Mouse (Mus musculus): Measurements from ENCODE around the gene Dnmt3c. TPM values are rescaled to one million over a fixed set of nuclear protein-coding genes. Genes with fewer than 3 reads are reported as not detected.
"Not testable (repeated sequence)": the region's sequence is repeated elsewhere in the genome, so short reads cannot be mapped to it uniquely, and the experiment has no call there.

The Dnmt3c gene
- polyA plus RNA-seq, 1 experiment = 5.5 TPM

- TF ChIP-seq POLR2A (IDR thresholded peaks at IDR 0.05; ENCODE audit: insufficient read depth, low read length) = no peak
- TF ChIP-seq EP300 (IDR thresholded peaks at IDR 0.05; ENCODE audit: insufficient read depth, low read depth, low read length) = no peak
- H3K9me3 ChIP-seq (replicated peaks; ENCODE audit: control insufficient read depth, insufficient read depth, low read length, poor library complexity, severe bottlenecking) = no peaks in the 10 kb centered on the region
Observed at GRCm38 (mm10) chr2:153660616-153661015, 35.8 kb upstream of the Dnmt3c start.

GRCm38 (mm10) chr2:153665401-153665800, 31.1 kb upstream of the Dnmt3c start:
- H3K27me3 ChIP-seq (ENCODE audit: control insufficient read depth, insufficient read depth, low read length, poor library complexity, severe bottlenecking) = no peaks in the 10 kb centered on the region
- no peak for TF ChIP-seq CTCF (IDR thresholded peaks at IDR 0.05; ENCODE audit: low read depth, low read length)
- TF ChIP-seq POLR2A (IDR thresholded peaks at IDR 0.05; ENCODE audit: insufficient read depth, low read length) = no peak
- no peak for TF ChIP-seq EP300 (IDR thresholded peaks at IDR 0.05; ENCODE audit: insufficient read depth, low read depth, low read length)
- no peaks in the 10 kb centered on the region for H3K9me3 ChIP-seq (replicated peaks; ENCODE audit: control insufficient read depth, insufficient read depth, low read length, poor library complexity, severe bottlenecking)
- no peak overlapping the region for H3K27ac ChIP-seq (ENCODE audit: insufficient read depth, low read length)
- peaks cover 46% of the 10 kb centered on the region for H3K36me3 ChIP-seq (ENCODE audit: control insufficient read depth, insufficient read depth, low read length, poor library complexity, severe bottlenecking)
- no peaks in the 10 kb centered on the region for H3K4me1 ChIP-seq (ENCODE audit: control insufficient read depth, insufficient read depth, low read length)
- H3K4me3 ChIP-seq (ENCODE audit: low read depth, low read length) = no peak overlapping the region
- H3K9ac ChIP-seq (ENCODE audit: low read depth, poor library complexity, severe bottlenecking) = no peak overlapping the region

More at GRCm38 (mm10) chr2:153660616-153661015, 35.8 kb upstream of the Dnmt3c start:
- H3K27me3 ChIP-seq (ENCODE audit: control insufficient read depth, insufficient read depth, low read length, poor library complexity, severe bottlenecking) = no peaks in the 10 kb centered on the region
- peaks cover 32% of the 10 kb centered on the region for H3K36me3 ChIP-seq (ENCODE audit: control insufficient read depth, insufficient read depth, low read length, poor library complexity, severe bottlenecking)
- H3K9ac ChIP-seq (ENCODE audit: low read depth, poor library complexity, severe bottlenecking) = no peak overlapping the region
- no peak overlapping the region for H3K4me3 ChIP-seq (ENCODE audit: low read depth, low read length)
- H3K4me1 ChIP-seq (ENCODE audit: control insufficient read depth, insufficient read depth, low read length) = no peaks in the 10 kb centered on the region
- H3K27ac ChIP-seq (ENCODE audit: insufficient read depth, low read length) = no peak overlapping the region

DNA sequence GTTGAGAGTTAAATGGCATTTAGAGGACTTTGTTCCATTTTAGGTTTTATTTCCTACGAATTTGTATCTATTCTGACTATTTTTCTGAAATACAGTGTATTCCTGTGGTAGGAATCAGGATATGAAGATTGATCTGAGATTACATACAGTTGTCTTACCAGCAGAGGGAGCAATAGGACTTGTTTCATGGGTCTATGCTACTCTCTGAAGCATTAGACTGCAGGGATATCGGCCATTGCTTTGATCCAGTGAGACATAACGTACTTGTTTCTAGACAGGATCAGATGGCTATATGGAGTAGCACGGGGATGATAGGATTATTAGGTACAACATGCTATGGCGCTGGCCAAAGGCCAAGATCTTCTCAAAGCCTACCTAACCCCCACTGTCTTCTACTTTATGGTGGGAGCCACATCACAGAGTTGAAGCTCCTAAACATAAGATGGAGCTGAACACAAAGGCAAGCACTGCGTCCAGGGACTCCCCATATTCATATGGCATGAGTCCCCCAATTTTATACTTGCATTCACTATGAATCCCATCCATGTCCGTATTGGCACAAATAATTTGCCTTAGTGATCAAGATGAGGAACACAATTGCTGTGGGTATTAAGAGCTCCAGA, 27.6 kb upstream of the Dnmt3c start:
- H3K9me3 ChIP-seq (replicated peaks; ENCODE audit: control insufficient read depth, insufficient read depth, low read length, poor library complexity, severe bottlenecking) = no peaks in the 10 kb centered on the region
- no peak overlapping the region for H3K4me3 ChIP-seq (ENCODE audit: low read depth, low read length)
- TF ChIP-seq CTCF (IDR thresholded peaks at IDR 0.05; ENCODE audit: low read depth, low read length) = peak; percentile 3
- TF ChIP-seq POLR2A (IDR thresholded peaks at IDR 0.05; ENCODE audit: insufficient read depth, low read length) = no peak
- H3K9ac ChIP-seq (ENCODE audit: low read depth, poor library complexity, severe bottlenecking) = no peak overlapping the region
- H3K27me3 ChIP-seq (ENCODE audit: control insufficient read depth, insufficient read depth, low read length, poor library complexity, severe bottlenecking) = no peaks in the 10 kb centered on the region
- peaks cover 46% of the 10 kb centered on the region for H3K36me3 ChIP-seq (ENCODE audit: control insufficient read depth, insufficient read depth, low read length, poor library complexity, severe bottlenecking)
- H3K27ac ChIP-seq (ENCODE audit: insufficient read depth, low read length) = no peak overlapping the region
- H3K4me1 ChIP-seq (ENCODE audit: control insufficient read depth, insufficient read depth, low read length) = no peaks in the 10 kb centered on the region

DNA sequence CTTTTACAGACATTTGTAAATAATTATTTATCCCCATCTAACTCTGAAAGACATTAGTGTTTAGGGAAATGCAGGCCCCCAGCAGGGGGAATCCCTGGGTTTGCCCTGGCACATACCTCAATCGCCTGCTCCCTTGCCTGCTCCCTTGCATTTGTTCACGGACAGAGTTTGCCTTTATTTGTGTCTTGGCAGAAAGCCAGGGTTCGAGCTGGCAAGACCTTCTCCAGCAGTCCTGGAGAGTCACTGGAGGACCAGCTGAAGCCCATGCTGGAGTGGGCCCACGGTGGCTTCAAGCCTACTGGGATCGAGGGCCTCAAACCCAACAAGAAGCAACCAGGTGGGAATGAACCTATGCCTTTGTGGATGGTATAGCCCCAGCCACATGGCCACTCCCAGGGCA, 26.3 kb upstream of the Dnmt3c start:
- no peak overlapping the region for H3K27ac ChIP-seq (ENCODE audit: insufficient read depth, low read length)
- H3K36me3 ChIP-seq (ENCODE audit: control insufficient read depth, insufficient read depth, low read length, poor library complexity, severe bottlenecking) = peaks cover 43% of the 10 kb centered on the region
- no peaks in the 10 kb centered on the region for H3K27me3 ChIP-seq (ENCODE audit: control insufficient read depth, insufficient read depth, low read length, poor library complexity, severe bottlenecking)
- H3K9me3 ChIP-seq (replicated peaks; ENCODE audit: control insufficient read depth, insufficient read depth, low read length, poor library complexity, severe bottlenecking) = no peaks in the 10 kb centered on the region
- H3K4me1 ChIP-seq (ENCODE audit: control insufficient read depth, insufficient read depth, low read length) = no peaks in the 10 kb centered on the region
- TF ChIP-seq CTCF (IDR thresholded peaks at IDR 0.05; ENCODE audit: low read depth, low read length) = no peak
- no peak for TF ChIP-seq POLR2A (IDR thresholded peaks at IDR 0.05; ENCODE audit: insufficient read depth, low read length)
- TF ChIP-seq EP300 (IDR thresholded peaks at IDR 0.05; ENCODE audit: insufficient read depth, low read depth, low read length) = no peak
- H3K9ac ChIP-seq (ENCODE audit: low read depth, poor library complexity, severe bottlenecking) = no peak overlapping the region
- no peak overlapping the region for H3K4me3 ChIP-seq (ENCODE audit: low read depth, low read length)

- TF ChIP-seq EP300 (IDR thresholded peaks at IDR 0.05; ENCODE audit: insufficient read depth, low read depth, low read length) (no peak), CTCF (IDR thresholded peaks at IDR 0.05; ENCODE audit: low read depth, low read length) (no peak), POLR2A (IDR thresholded peaks at IDR 0.05; ENCODE audit: insufficient read depth, low read length) (no peak)
- Histone ChIP-seq H3K36me3 (ENCODE audit: control insufficient read depth, insufficient read depth, low read length, poor library complexity, severe bottlenecking) (peaks cover 50% of the 10 kb centered on the region), H3K27ac (ENCODE audit: insufficient read depth, low read length) (no peak overlapping the region), H3K9me3 (replicated peaks; ENCODE audit: control insufficient read depth, insufficient read depth, low read length, poor library complexity, severe bottlenecking) (no peaks in the 10 kb centered on the region), H3K27me3 (ENCODE audit: control insufficient read depth, insufficient read depth, low read length, poor library complexity, severe bottlenecking) (no peaks in the 10 kb centered on the region), H3K4me1 (ENCODE audit: control insufficient read depth, insufficient read depth, low read length) (no peaks in the 10 kb centered on the region), H3K9ac (ENCODE audit: low read depth, poor library complexity, severe bottlenecking) (no peak overlapping the region), H3K4me3 (ENCODE audit: low read depth, low read length) (no peak overlapping the region)
Observed at GRCm38 (mm10) chr2:153672619-153673018, 23.8 kb upstream of the Dnmt3c start.

DNA sequence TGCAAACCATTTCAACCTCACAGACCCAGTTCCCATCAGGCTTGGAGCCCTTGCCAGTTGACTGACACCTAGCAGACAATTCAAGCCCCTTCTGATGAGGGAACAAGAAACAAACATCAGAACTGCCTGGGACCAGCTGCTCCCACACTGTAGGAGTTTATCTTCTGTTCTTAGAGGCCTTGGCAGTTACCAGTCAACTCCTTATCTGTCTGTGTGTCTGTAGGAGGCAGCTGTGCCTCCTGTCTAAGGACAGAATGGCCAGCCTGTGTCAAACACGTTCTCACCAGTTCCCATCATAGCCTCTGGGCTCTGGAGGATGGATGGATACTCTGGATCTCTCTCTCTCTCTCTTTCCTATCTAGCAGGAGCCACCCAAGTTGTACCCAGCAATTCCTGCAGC, 21.1 kb upstream of the Dnmt3c start:
- not testable (repeated sequence) for H3K27me3 ChIP-seq (ENCODE audit: control insufficient read depth, insufficient read depth, low read length, poor library complexity, severe bottlenecking); H3K9me3 ChIP-seq (replicated peaks; ENCODE audit: control insufficient read depth, insufficient read depth, low read length, poor library complexity, severe bottlenecking); H3K27ac ChIP-seq (ENCODE audit: insufficient read depth, low read length); H3K9ac ChIP-seq (ENCODE audit: low read depth, poor library complexity, severe bottlenecking); H3K4me3 ChIP-seq (ENCODE audit: low read depth, low read length); H3K4me1 ChIP-seq (ENCODE audit: control insufficient read depth, insufficient read depth, low read length)
- peaks cover 52% of the 10 kb centered on the region for H3K36me3 ChIP-seq (ENCODE audit: control insufficient read depth, insufficient read depth, low read length, poor library complexity, severe bottlenecking)

Measured in ES-Bruce4 (cell line).